Mouse (Mus musculus) lung, postnatal 10 days (tissue): ENCODE data around the gene Cacng2.

Source experiments
- DNase-seq: peaks from one replicate; pipeline ENCODE4 v3.0.0; 2021

The Cacng2 gene

GRCm38 (mm10) chr15:78119704-78120103 lies at the start of gene Cacng2:
Cacng2 (minus strand) TSS chr15:78120028.
- DNase-seq, result peak; percentile 98

- DNase-seq, result no peak
Measured at GRCm38 (mm10) chr15:78169566-78169965, 49.7 kb upstream of the Cacng2 start.

GRCm38 (mm10) chr15:78165292-78165691 lies 45.5 kb upstream of the Cacng2 start:
- DNase-seq, result no peak

DNA sequence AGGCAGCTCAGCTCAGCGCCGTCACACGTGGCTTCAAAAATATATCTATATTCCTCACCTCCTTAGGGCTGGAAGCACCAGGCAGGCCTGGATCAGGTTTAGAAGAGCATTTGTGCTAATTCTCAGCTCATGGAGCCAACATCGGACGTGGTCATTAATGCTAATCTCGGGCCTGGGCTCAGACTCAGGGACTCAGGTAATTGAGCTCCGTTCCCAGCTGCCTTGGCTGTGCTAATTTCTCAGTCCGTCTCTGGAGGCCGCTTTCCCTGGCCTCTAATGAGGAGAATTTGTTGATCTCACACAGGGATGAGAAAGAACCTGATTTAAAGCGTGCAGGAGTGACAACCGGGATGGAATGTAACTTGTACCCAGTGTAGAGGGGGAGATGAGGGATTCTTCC lies 44.6 kb upstream of the Cacng2 start:
- DNase-seq, result no peak

GRCm38 (mm10) chr15:78161946-78162345 lies 42.1 kb upstream of the Cacng2 start:
- DNase-seq, result no peak

DNA sequence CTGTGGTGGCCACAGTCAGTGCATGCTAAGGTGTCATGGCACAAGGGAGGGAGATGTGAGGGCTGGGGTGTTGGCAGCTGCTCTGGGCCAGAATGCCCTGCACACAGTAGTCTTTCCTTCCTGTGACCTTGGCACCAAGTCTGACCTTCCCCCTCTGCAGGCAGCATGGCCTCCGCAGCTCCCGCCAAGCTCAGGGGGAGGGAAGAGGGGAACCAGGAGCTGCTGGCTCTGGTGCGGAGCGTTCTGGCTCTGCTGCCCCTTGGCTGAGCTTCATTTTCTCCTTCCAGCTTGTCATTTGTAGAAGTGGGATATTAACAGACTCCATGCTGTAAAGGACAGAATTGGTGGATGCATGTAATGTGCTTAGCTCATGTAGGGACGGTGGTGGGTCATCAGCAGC lies 38.5 kb upstream of the Cacng2 start:
- DNase-seq, result no peak

DNA sequence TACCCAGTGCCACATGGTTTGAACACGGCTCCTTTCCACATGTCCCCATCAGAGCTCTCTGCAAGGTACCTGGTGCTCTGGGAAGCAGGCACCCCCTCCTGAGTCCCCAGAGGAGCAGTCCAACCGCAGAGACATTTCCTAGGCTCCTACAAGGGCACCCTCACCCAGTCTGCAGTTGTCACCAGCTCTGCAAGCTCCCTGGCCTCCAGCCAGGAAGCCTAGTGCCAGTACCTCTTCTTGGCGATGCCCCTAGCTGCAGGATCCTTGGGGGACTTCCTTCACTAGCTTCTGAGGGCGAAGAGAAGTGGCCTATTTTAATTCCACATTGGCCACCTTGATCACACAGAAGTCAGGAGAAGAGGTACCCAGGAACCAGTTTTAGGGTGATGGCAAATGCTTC lies 38.0 kb upstream of the Cacng2 start:
- DNase-seq, result no peak

GRCm38 (mm10) chr15:78157330-78157729 lies 37.5 kb upstream of the Cacng2 start:
- DNase-seq, result no peak

DNA sequence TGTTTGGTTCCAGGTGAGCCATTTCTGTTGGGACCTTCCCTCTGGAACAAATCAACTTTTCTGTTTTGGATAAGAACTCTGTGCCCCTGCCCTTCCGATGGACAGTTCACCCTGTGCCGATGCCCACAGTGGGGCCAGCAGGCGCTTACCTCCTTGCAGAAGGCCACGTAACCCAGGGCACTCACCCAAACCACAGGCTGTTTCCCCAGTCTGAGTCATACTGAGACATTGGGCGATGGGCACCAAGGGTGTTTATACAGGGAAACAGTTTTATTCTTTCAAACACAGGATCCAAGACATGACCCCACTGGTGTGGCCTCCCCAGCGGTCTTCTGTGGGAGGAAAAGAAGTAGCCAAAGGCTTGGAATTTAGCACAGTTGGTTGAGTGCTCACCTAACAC lies 35.6 kb upstream of the Cacng2 start:
- no peak for DNase-seq

GRCm38 (mm10) chr15:78153045-78153775 lies 33.4 kb upstream of the Cacng2 start:
- DNase-seq, result no peak

GRCm38 (mm10) chr15:78148565-78148964 lies 28.7 kb upstream of the Cacng2 start:
- DNase-seq, result no peak

DNA sequence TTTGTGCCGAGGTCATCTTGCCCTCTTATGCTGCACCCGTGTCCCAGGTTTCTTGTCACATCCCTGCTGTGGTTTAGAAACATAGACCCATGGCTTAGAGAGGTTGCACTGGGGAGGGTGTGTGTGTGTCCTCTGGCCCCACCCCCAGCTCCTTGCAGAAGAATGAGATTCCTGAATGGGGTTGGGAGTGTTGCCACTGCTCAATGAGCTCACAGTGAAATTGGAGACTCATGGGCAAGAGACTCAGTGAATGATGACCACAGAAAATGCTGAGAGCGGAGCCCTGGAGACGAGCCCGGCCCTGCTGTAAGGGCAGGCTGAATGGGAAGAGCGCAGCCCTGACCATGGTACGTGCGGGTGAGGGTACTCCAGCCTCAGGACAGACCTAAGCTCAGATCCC lies 20.4 kb upstream of the Cacng2 start:
- DNase-seq, result no peak

DNA sequence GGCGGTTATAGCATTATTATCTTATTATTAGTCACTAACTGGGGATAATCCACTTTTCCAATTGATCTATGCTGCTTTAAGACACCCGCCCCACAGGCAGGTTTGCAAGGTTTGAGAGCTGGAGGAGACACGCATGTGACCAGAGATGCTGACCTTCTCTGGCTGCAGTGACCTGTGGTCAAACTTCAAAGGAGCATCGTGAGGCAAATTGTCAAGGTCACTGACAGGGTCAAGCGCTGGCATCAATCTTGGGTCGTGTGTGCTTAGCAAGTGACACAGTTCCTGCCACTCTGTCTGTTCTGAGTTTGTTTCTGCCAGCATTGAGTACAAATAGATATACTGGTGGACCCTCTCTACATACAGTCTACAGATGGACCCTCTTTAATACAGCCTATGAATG lies 14.8 kb upstream of the Cacng2 start:
- DNase-seq, result no peak

GRCm38 (mm10) chr15:78133389-78133788 lies 13.6 kb upstream of the Cacng2 start:
- DNase-seq, result no peak

- no peak for DNase-seq
Measured at GRCm38 (mm10) chr15:78119248-78119647, 580 bp downstream of the Cacng2 start.

- no peak for DNase-seq
Measured at GRCm38 (mm10) chr15:78118275-78118995, 1.4 kb downstream of the Cacng2 start.

DNA sequence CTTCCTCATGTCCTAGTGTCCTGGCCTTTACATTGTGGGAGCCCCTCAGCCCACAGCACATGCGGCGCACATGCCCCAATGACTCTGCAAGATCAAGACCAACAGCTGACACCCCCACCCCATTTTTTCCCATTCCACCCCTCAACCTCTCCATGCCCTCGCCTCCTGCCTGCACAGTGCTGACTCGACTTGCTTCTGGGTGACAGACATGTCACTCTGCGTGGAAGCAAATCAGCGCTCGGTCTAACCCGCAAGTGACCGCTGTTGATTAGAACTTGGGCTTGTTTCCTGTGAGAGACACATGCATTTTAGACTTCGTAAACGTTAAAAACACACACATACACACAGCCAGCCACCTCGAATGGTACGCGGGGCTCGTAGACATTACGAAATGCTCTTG lies 2.1 kb downstream of the Cacng2 start:
- no peak for DNase-seq

- DNase-seq, result no peak
Measured at GRCm38 (mm10) chr15:78116936-78117335, 2.9 kb downstream of the Cacng2 start.

DNA sequence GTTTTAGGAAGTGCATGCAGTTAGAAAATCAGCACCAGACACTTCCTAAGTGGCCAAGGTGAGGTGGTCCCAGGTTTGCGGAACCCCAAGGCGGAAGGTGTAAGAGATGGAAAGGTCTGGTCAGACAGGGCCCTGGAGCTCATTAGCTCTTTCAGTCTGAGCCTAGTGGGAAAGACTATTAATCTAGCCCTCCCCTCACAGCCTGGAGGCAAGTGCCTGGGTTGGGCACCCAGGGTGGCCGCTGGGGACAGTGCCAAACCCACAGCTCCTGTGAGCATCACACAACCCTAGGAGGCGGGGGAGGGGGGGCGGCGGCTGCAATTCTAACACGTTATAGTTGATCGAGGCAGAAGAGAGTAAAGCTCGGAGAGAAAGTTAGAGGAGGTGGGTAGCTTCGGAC lies 3.6 kb downstream of the Cacng2 start:
- no peak for DNase-seq

GRCm38 (mm10) chr15:78099516-78099915 lies 20.3 kb downstream of the Cacng2 start:
- no peak for DNase-seq

GRCm38 (mm10) chr15:78096004-78096403 lies 23.8 kb downstream of the Cacng2 start:
- DNase-seq, result no peak

GRCm38 (mm10) chr15:78093597-78093996 lies 26.2 kb downstream of the Cacng2 start:
- no peak for DNase-seq

DNA sequence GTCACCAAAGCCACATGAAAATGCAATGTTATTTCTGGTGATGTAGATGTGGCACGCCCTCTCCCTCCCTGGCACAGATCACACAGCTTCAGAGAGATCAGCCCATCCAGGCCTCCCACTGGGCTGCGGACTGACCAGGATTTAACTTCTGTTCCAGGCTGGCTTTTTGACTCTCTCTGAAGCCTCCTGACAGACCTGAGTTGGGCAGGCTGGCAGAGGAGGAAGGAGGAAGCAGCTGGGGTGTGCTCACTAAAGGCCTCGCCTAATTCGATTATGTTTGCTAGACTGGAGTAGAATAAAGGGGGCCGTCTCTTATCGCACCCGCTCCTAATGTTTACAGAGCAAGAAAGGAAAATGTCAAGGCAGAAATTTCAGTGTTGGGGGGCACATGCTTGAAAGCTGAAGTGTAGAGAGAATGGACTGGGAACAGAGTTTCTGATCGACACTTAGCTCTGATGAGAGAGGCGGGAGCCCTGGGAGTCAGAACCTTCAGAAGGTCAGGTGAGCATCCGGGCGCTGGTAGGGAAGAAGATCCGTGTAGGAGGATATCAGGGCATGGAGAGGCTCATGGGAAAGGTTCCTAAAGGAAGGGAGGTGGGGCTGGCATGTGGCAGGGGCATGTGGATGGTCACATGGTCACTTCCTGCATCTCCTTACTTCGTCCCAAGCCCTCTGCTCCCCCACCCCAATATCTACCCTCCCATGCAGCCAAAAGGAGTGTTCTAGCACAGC lies 36.8 kb downstream of the Cacng2 start:
- no peak for DNase-seq

DNA sequence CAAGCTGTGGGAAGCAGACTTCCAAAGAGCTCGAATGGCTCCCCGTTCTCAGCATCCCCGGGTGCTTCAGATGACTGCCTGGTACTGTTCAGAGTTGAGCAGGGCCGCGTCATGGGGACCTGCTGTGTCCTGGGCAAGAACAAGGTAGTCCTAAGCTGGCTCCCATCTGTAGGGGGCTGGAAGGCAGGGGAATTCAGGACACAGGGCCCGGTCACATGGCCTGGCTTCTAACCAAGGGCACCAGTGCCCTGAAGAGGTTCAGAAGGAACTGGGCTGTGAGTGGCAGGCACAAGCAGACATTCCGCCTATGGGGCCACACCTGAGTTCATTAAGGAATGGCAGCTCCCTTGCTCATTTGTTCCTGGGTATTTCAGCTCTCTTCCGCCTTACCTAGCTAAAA lies 37.7 kb downstream of the Cacng2 start:
- DNase-seq, result no peak
